Mouse (Mus musculus): ENCODE measurements around the gene Ppp1r14b. TPM values are rescaled to one million over a fixed set of nuclear protein-coding genes. Genes with fewer than 3 reads are reported as not detected.

Gene Ppp1r14b
- polyA plus RNA-seq, 1 experiment = 132 TPM

GRCm38 (mm10) chr19:6994002-6994401, 19.2 kb downstream of the Ppp1r14b start:
- no peak for DNase-seq (ENCODE audit: low spot score)

GRCm38 (mm10) chr19:6994489-6994888, 19.7 kb downstream of the Ppp1r14b start:
- no peak for DNase-seq (ENCODE audit: low spot score)

- no peak for DNase-seq (ENCODE audit: low spot score)
Observed at GRCm38 (mm10) chr19:6995255-6995991, 20.7 kb downstream of the Ppp1r14b start.

GRCm38 (mm10) chr19:6996006-6996405, 21.2 kb downstream of the Ppp1r14b start, which contains the start of the genes Nudt22 and Trpt1:
Gene Nudt22, minus strand, starts transcription at chr19:6996117.
Gene Trpt1, plus strand, starts transcription at chr19:6996131.
- DNase-seq (ENCODE audit: low spot score) = peak; percentile 76

- no peak for DNase-seq (ENCODE audit: low spot score)
Observed at GRCm38 (mm10) chr19:6997721-6998290, 23.0 kb downstream of the Ppp1r14b start.

- no peak for DNase-seq (ENCODE audit: low spot score)
Observed at GRCm38 (mm10) chr19:6999360-7000063, 24.7 kb downstream of the Ppp1r14b start.

- DNase-seq (ENCODE audit: low spot score) = no peak
Observed at GRCm38 (mm10) chr19:7006892-7007593, 32.3 kb downstream of the Ppp1r14b start.

- no peak for DNase-seq (ENCODE audit: low spot score)
Observed at GRCm38 (mm10) chr19:7012426-7012825, 37.7 kb downstream of the Ppp1r14b start.

- no peak for DNase-seq (ENCODE audit: low spot score)
Observed at GRCm38 (mm10) chr19:7013984-7014383, 39.2 kb downstream of the Ppp1r14b start.

GRCm38 (mm10) chr19:7014481-7015135, 39.8 kb downstream of the Ppp1r14b start:
- no peak for DNase-seq (ENCODE audit: low spot score)

- DNase-seq (ENCODE audit: low spot score) = no peak
Observed at GRCm38 (mm10) chr19:7017541-7018457, 43.0 kb downstream of the Ppp1r14b start.

GRCm38 (mm10) chr19:7018546-7018945, 43.8 kb downstream of the Ppp1r14b start:
- DNase-seq (ENCODE audit: low spot score) = no peak

GRCm38 (mm10) chr19:7019191-7019590, 44.4 kb downstream of the Ppp1r14b start, which contains the start of gene Fermt3:
Gene Fermt3, minus strand, starts transcription at chr19:7019469.
- DNase-seq (ENCODE audit: low spot score) = no peak

GRCm38 (mm10) chr19:7020224-7020641, 45.5 kb downstream of the Ppp1r14b start:
- no peak for DNase-seq (ENCODE audit: low spot score)

Other genes starting within 250 kb of the Ppp1r14b start
- gene Rps6ka4, start 134.3 kb upstream of the Ppp1r14b start, polyA plus RNA-seq (2012; rRNA removed) = 34.6 and 37.5 TPM in 2 replicates
- 2.5 and 3.2 TPM in 2 replicates for gene Ccdc88b, start 116.8 kb upstream of the Ppp1r14b start, polyA plus RNA-seq (2012; rRNA removed)
- gene Trmt112, start 65.3 kb upstream of the Ppp1r14b start, polyA plus RNA-seq (2012; rRNA removed) = 114 and 126 TPM in 2 replicates
- gene Prdx5, start 64.9 kb upstream of the Ppp1r14b start, polyA plus RNA-seq (2012; rRNA removed) = 308 and 425 TPM in 2 replicates
- 55.8 and 59.1 TPM in 2 replicates for gene Esrra, start 53.2 kb upstream of the Ppp1r14b start, polyA plus RNA-seq (2012; rRNA removed)
- gene Catsperz, start 49.6 kb upstream of the Ppp1r14b start, polyA plus RNA-seq (2012; rRNA removed) = 3.6 and 4.1 TPM in 2 replicates
- 1.6 and 1.8 TPM in 2 replicates for gene Kcnk4, start 40.5 kb upstream of the Ppp1r14b start, polyA plus RNA-seq (2012; rRNA removed)
- gene Bad, start 33.1 kb upstream of the Ppp1r14b start, polyA plus RNA-seq (2012; rRNA removed) = 67.2 and 75.9 TPM in 2 replicates
- gene Gpr137, start 32.5 kb upstream of the Ppp1r14b start, polyA plus RNA-seq (2012; rRNA removed) = 46.3 and 52.2 TPM in 2 replicates
- gene Plcb3, start 1.5 kb downstream of the Ppp1r14b start, polyA plus RNA-seq (2012; rRNA removed) = 83.5 and 88.1 TPM in 2 replicates
- 83.0 and 89.1 TPM in 2 replicates for gene Fkbp2, start 5.5 kb downstream of the Ppp1r14b start, polyA plus RNA-seq (2012; rRNA removed)
- 48.1 and 76.3 TPM in 2 replicates for gene Vegfb, start 12.7 kb downstream of the Ppp1r14b start, polyA plus RNA-seq (2012; rRNA removed)
- 61.7 and 65.2 TPM in 2 replicates for gene Dnajc4, start 17.6 kb downstream of the Ppp1r14b start, polyA plus RNA-seq (2012; rRNA removed)
- 32.6 and 37.4 TPM in 2 replicates for gene Nudt22, start 21.1 kb downstream of the Ppp1r14b start, polyA plus RNA-seq (2012; rRNA removed)
- gene Trpt1, start 21.2 kb downstream of the Ppp1r14b start, polyA plus RNA-seq (2012; rRNA removed) = 22.9 and 28.4 TPM in 2 replicates
- gene Fermt3, start 44.5 kb downstream of the Ppp1r14b start, polyA plus RNA-seq (2012; rRNA removed) = 13.9 and 15.7 TPM in 2 replicates
- gene Stip1, start 65.0 kb downstream of the Ppp1r14b start, polyA plus RNA-seq (2012; rRNA removed) = 82.9 and 85.9 TPM in 2 replicates
- gene Macrod1, start 81.8 kb downstream of the Ppp1r14b start, polyA plus RNA-seq (2012; rRNA removed) = 23.7 and 26.2 TPM in 2 replicates
- 0.37 and 0.66 TPM in 2 replicates for gene Flrt1, start 130.8 kb downstream of the Ppp1r14b start, polyA plus RNA-seq (2012; rRNA removed)
- gene Otub1, start 231.3 kb downstream of the Ppp1r14b start, polyA plus RNA-seq (2012; rRNA removed) = 91.0 and 97.6 TPM in 2 replicates
- gene Cox8a, start 242.6 kb downstream of the Ppp1r14b start, polyA plus RNA-seq (2012; rRNA removed) = 508 and 528 TPM in 2 replicates

Measured in urinary bladder, adult 2 months (tissue).